Mouse (Mus musculus) kidney, adult 2 months (tissue): ENCODE results near the gene Trabd. TPM values are rescaled to one million over a fixed set of nuclear protein-coding genes. Genes with fewer than 3 reads are reported as not detected.

Experiments used
- DNase-seq: peaks from one replicate; pipeline ENCODE4 v3.0.0; 2021
- H3K27ac ChIP-seq: fragments of 200-500 bp; 2 replicates; pipeline ENCODE4 v1.5.1; 2012; ENCODE audit warnings: low read depth, low read length, control low read depth, inconsistent platforms; ENCODE audit not compliant: insufficient read depth
- H3K27me3 ChIP-seq: fragments of 200-500 bp; replicated peaks from 2 replicates; pipeline ENCODE4 v1.6.1; 2012; ENCODE audit warnings: mild to moderate bottlenecking, moderate library complexity, low read length, inconsistent platforms; ENCODE audit not compliant: control insufficient read depth, insufficient read depth
- H3K36me3 ChIP-seq: fragments of 200-500 bp; 2 replicates; pipeline ENCODE4 v1.6.1; 2012; ENCODE audit warnings: mild to moderate bottlenecking, moderate library complexity, low read length, inconsistent platforms; ENCODE audit not compliant: control insufficient read depth, insufficient read depth
- H3K4me1 ChIP-seq: fragments of 200-500 bp; 2 replicates; pipeline ENCODE4 v1.6.1; 2011; ENCODE audit warnings: low read length; ENCODE audit not compliant: control insufficient read depth, insufficient read depth
- H3K4me3 ChIP-seq: fragments of 200-500 bp; 2 replicates; pipeline ENCODE4 v1.5.1; 2011; ENCODE audit warnings: mild to moderate bottlenecking, low read depth, low read length, control low read depth; ENCODE audit not compliant: insufficient read depth
- CTCF ChIP-seq: fragments of 200-500 bp; conservative IDR thresholded peaks from 2 replicates; pipeline ENCODE4 v1.5.1; 2011; ENCODE audit warnings: low read depth, mild to moderate bottlenecking, control low read depth, low read length, moderate library complexity, mixed read lengths; ENCODE audit not compliant: insufficient read depth, insufficient read length
- POLR2A ChIP-seq: fragments of 200-500 bp; IDR thresholded peaks from one replicate; pipeline ENCODE4 v1.6.1; 2011; ENCODE audit warnings: low read depth, low read length, control low read depth
- WGBS: fragments of 180-500 bp; shearing (Covaris S2); methylation state at CpG from one replicate; pipeline ENCODE4 v1.1.7; 2018; 5-methylcytosine and 5-hydroxymethylcytosine counted together
- polyA plus RNA-seq: library from polyadenylated mRNA; depleted of rRNA; stranded (reverse); fragments of >200 nt; gene quantifications from 2 replicates; pipeline ENCODE4 v1.2.3, GENCODE M21; 2012

Gene Trabd
- polyA plus RNA-seq, 1 experiment: 47.2 TPM

DNA sequence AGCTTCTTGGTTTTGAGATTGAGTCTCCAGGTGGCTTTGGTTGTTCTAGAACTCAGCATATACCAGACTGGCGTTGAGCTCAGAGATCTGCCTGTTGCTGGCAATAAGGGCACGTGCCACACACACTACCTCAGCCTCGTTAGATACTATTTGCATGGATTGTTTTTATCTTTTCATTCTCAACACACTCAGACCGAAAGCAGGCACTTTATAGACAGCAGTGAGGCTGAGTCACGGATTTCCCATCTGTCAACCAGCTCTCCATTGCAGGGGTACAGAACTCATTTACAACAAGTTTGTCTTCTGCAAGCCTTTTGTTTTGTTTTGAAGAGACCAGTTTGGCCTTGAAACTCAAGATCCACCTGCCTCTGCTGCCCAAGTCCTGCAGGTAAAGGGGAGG lies 22.5 kb downstream of the Trabd start:
- H3K4me3 ChIP-seq: no peak overlapping the region
- 91% methylated on average over 5 of the region's 5 CpGs for WGBS
- TF ChIP-seq POLR2A (no peak), CTCF (no peak)
- no peaks in the 10 kb centered on the region for H3K4me1 ChIP-seq
- no peaks in the 10 kb centered on the region for H3K27me3 ChIP-seq
- H3K36me3 ChIP-seq: peaks cover 4% of the 10 kb centered on the region; the same call in 1 of the 2 replicates
- no peak overlapping the region for H3K27ac ChIP-seq
- DNase-seq: no peak

DNA sequence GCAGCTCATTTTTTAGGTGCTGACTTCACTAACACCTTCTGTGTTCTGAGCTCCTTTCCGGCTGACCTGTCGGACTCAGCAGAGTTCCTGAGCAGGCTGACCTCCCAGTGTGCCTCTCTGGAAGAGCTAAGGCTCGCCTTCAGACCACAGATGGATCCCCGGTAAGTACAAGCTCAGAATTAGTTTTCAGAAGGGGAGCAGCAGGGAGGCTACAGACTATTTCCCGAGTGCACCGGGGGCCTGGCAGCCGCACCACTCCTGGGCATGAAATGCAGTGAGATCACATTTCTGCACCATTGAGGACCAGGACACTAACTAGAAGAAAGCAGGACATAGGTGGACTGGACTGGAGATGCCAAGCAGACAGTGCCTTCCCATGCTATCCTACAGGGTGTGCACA lies 23.7 kb downstream of the Trabd start:
- 89% methylated on average over 7 of the region's 7 CpGs for whole genome bisulfite sequencing
- no peak for DNase-seq

DNA sequence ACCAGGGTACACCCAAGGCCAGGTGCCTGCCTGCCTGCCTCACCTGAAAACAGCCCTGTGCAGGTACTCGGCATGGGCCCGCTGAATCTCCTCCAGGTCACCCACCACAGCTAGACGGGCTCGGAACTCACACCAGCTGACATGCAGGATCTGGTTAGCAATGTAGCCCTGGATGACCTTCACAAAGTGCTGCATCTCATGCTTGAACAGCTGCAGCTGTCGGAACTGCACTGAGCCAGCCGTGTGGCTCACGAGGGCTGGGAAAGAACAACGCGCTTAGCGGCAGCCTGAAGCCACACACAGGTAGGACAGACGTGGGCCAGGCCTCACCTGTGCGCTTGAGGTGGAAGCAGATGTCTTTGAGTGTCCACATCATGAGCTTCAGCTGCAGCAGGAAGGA lies 25.9 kb downstream of the Trabd start:
- TF ChIP-seq POLR2A (no peak), CTCF (0 out of 2 replicates have a peak, but pooled peaks have one; percentile 7)
- Histone ChIP-seq H3K36me3 (peaks cover 1% of the 10 kb centered on the region; the same call in 1 of the 2 replicates), H3K27me3 (no peaks in the 10 kb centered on the region), H3K4me1 (no peaks in the 10 kb centered on the region), H3K4me3 (no peak overlapping the region), H3K27ac (no peak overlapping the region)
- WGBS: 58% methylated on average over 12 of the region's 12 CpGs
- no peak for DNase-seq

More for the DNA sequence above, 23.7 kb downstream of the Trabd start:
- Histone ChIP-seq H3K36me3 (peaks cover 4% of the 10 kb centered on the region; the same call in 1 of the 2 replicates), H3K27ac (no peak overlapping the region), H3K4me3 (no peak overlapping the region), H3K27me3 (no peaks in the 10 kb centered on the region), H3K4me1 (no peaks in the 10 kb centered on the region)
- TF ChIP-seq POLR2A: no peak
- no peak for TF ChIP-seq CTCF

DNA sequence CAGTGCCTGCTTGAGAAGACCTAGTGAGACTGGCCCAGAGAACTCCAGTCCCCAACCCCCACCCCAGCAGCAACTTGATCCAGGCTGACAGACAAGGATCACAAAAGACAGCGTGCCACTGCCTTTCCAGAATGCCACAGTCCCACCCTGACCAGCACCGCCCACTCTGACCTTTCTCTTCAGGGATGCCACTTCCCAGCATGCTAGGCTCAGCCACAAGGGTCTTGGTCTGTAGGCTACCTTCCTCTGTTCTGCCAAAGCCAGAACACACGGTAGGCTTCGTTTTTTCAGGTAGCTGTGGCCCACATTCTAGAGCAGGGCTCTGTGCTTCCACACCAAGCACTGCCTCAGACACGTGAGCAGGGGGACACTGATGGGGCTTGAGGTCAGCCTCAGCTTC lies 27.7 kb downstream of the Trabd start:
- WGBS: 63% methylated on average over 5 of the region's 5 CpGs
- no peak overlapping the region for H3K27ac ChIP-seq
- no peaks in the 10 kb centered on the region for H3K27me3 ChIP-seq
- H3K36me3 ChIP-seq: peaks cover 1% of the 10 kb centered on the region; the same call in 1 of the 2 replicates
- TF ChIP-seq CTCF: no peak
- TF ChIP-seq POLR2A: no peak
- H3K4me1 ChIP-seq: no peaks in the 10 kb centered on the region
- no peak for DNase-seq
- no peak overlapping the region for H3K4me3 ChIP-seq

DNA sequence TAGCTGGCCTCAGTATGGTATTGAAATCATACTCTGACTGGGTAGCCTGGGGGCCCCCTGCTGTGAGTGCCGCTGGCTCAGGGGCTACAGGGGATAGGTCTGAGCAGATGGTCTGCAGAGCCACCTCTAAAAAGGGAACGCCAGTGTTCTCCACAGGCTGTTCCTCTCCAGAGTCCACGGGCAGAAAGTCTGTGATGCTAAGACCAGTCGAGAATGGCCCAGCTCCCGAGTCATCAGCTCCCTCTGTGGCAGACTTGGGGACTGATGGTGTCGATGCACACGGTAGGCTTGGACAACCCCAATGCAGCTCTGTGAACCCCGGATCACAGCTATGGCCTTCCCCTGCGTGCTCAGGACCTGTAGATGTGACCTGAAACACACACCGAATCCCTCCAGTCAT lies 29.0 kb downstream of the Trabd start:
- WGBS: 89% methylated on average over 10 of the region's 10 CpGs
- peaks cover 1% of the 10 kb centered on the region; the same call in 1 of the 2 replicates for H3K36me3 ChIP-seq
- no peak for DNase-seq
- H3K27ac ChIP-seq: no peak overlapping the region
- no peak overlapping the region for H3K4me3 ChIP-seq
- no peaks in the 10 kb centered on the region for H3K27me3 ChIP-seq
- H3K4me1 ChIP-seq: no peaks in the 10 kb centered on the region
- TF ChIP-seq CTCF (no peak), POLR2A (no peak)

DNA sequence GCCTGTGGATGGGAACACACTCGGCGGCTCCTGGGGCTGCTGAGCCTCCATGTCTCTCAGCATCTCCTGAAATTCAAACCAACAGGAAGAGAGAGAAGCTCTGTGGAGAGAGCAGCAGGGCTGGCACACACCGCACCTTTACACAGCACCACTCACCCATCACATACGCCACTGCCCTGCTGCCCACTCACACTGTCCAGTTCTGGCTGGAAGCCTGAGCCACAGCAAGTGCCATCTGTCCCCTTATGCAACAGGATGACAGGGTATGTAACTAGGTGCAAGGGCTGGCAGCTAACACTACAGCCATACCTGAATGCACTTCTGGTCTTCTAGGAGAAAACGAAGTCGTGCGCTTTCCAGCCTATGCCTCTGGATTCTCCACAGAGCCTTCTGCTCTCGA lies 29.5 kb downstream of the Trabd start:
- no peak overlapping the region for H3K27ac ChIP-seq
- H3K27me3 ChIP-seq: no peaks in the 10 kb centered on the region
- DNase-seq: no peak
- no peaks in the 10 kb centered on the region for H3K4me1 ChIP-seq
- no peak overlapping the region for H3K4me3 ChIP-seq
- 96% methylated on average over 8 of the region's 8 CpGs for WGBS
- peaks cover 1% of the 10 kb centered on the region; the same call in 1 of the 2 replicates for H3K36me3 ChIP-seq
- TF ChIP-seq CTCF (no peak), POLR2A (no peak)

DNA sequence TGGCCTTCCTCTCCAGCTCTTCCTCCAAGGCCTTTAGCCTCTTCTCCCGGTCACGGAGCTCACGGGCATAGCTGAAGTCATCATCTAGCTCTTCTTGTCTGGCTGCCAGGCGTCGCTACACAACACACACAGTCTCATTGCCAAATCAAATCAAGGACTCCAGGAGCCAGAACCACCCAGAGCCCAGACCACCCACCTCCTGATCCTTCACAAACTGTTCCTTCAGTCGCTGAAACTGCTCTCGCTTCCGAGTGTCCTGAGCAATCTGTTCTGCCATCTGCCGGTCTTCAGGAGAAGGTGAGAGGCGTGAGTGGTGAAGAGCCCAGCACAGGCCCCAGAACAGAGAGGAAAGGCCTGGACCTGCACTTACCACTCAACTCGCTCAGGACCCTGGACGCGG lies 31.1 kb downstream of the Trabd start:
- DNase-seq: no peak
- Histone ChIP-seq H3K4me1 (no peaks in the 10 kb centered on the region), H3K36me3 (no peaks in the 10 kb centered on the region), H3K27me3 (no peaks in the 10 kb centered on the region), H3K4me3 (no peak overlapping the region), H3K27ac (no peak overlapping the region)
- 89% methylated on average over 13 of the region's 13 CpGs for WGBS
- TF ChIP-seq POLR2A (no peak), CTCF (no peak)

DNA sequence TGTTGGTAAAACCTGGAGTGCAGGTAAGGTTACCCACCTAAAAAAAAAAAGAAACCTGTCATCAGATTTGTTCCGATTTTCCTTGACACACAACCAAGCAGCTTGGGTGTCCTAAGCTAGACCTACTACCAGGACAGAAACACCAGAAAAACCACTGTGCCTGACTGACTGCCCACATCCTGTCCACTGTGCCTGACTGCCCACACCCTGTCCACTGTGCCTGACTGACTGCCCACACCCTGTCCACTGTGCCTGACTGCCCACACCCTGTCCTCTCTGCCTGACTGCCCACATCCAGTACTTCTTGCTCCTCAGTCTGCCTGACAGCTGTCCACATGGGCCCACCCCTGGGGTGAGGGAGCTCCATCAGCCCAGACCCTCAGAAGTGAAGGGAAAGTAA lies 32.1 kb downstream of the Trabd start:
- H3K4me3 ChIP-seq: no peak overlapping the region
- no peaks in the 10 kb centered on the region for H3K36me3 ChIP-seq
- H3K27me3 ChIP-seq: no peaks in the 10 kb centered on the region
- no peaks in the 10 kb centered on the region for H3K4me1 ChIP-seq
- DNase-seq: no peak
- H3K27ac ChIP-seq: no peak overlapping the region
- TF ChIP-seq CTCF: no peak
- TF ChIP-seq POLR2A: no peak
- WGBS: 80% methylated on average over 1 of the region's 1 CpGs
